Mouse (Mus musculus) effector memory CD4-positive, alpha-beta T cell, adult 5 months (primary cell): Measurements from ENCODE around the gene Nlrc3. TPM values are rescaled to one million over a fixed set of nuclear protein-coding genes. Genes with fewer than 3 reads are reported as not detected.

Source experiments
- polyA plus RNA-seq: library from polyadenylated mRNA; unstranded; fragments of 100-300 nt; shearing (Covaris generic); gene quantifications from one replicate; pipeline ENCODE4 v1.2.1, GENCODE M21; 2017

The Nlrc3 gene
- polyA plus RNA-seq = 39.2 TPM

GRCm38 (mm10) chr16:3976251-3976671 lies at the start of gene Nlrc3:
TSS of gene Nlrc3 (minus strand) at chr16:3976632.

GRCm38 (mm10) chr16:4003489-4004398 lies 27.3 kb upstream of the Nlrc3 start, which contains the start of gene Slx4:
TSS of gene Slx4 (minus strand) at chr16:4003770.

GRCm38 (mm10) chr16:3908537-3909111 lies 67.8 kb downstream of the Nlrc3 start, which contains the start of the genes 1700037C18Rik and Cluap1:
TSS of gene 1700037C18Rik (minus strand) at chr16:3908689.
TSS of gene Cluap1 (plus strand) at chr16:3908801.

Other genes starting within 250 kb of the Nlrc3 start
- 51.4 TPM for gene Zfp263, start 232.5 kb downstream of the Nlrc3 start, polyA plus RNA-seq
- gene Olfr15, start 145.8 kb downstream of the Nlrc3 start, polyA plus RNA-seq = not detected
- 0.26 TPM for gene Zfp174, start 129.4 kb downstream of the Nlrc3 start, polyA plus RNA-seq
- 77.2 TPM for gene Naa60, start 104.3 kb downstream of the Nlrc3 start, polyA plus RNA-seq
- 7.0 TPM for gene Zfp597, start 92.1 kb downstream of the Nlrc3 start, polyA plus RNA-seq
- gene Gm20695, start 92.0 kb downstream of the Nlrc3 start, polyA plus RNA-seq = 1.6 TPM
- gene 1700037C18Rik, start 67.9 kb downstream of the Nlrc3 start, polyA plus RNA-seq = 4.5 TPM
- 10.9 TPM for gene Cluap1, start 67.8 kb downstream of the Nlrc3 start, polyA plus RNA-seq
- 25.1 TPM for gene Slx4, start 27.1 kb upstream of the Nlrc3 start, polyA plus RNA-seq
- gene Dnase1, start 60.3 kb upstream of the Nlrc3 start, polyA plus RNA-seq = 4.2 TPM
- gene Trap1, start 101.2 kb upstream of the Nlrc3 start, polyA plus RNA-seq = 47.7 TPM
- gene Crebbp, start 237.4 kb upstream of the Nlrc3 start, polyA plus RNA-seq = 31.8 TPM